Mouse (Mus musculus) erythroblast, embryonic 14.5 days (primary cell): Measurements from ENCODE around the gene Gucy1a1.

ENCODE experiments used
- GATA1 ChIP-seq: IDR thresholded peaks from 2 replicates; pipeline ENCODE4 v1.6.1; 2012; ENCODE audit warnings: low read length, inconsistent platforms, mixed read lengths
- TAL1 ChIP-seq: IDR thresholded peaks from 3 replicates; pipeline ENCODE4 v1.6.1; 2012; ENCODE audit warnings: low read length, inconsistent platforms, mixed read lengths

DNA sequence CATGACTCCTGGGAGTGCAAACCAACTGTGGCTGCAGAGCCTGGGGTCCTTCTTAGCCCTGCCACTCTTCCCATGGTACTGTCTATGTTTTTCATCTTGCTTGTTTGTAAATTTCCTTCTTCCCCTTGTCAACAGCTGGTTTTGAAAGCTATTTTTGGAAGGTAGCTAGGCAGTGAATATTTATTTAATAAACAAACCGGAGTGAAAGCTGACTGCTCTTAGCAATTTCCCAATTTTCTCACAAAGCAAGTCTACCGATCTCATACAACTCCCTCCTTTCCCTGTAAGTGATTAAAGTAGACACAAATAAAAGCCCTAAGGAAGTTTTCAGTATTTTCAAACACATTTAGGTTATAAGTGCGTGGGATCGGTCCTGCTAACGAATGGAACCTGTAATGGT lies 100.7 kb downstream of the Gucy1a1 start:
- TF ChIP-seq TAL1 (no peak), GATA1 (no peak)
